Mouse (Mus musculus) ovary, postnatal 36 days (tissue): ENCODE measurements at regions not wholly inside any gene's neighbourhood (a gene's known extent, or its start where the extent isn't known, plus 50 kb on each side); places are given as distances from the start of the nearest gene placed in this dataset.

ENCODE experiments used
- DNase-seq: peaks from one replicate; pipeline ENCODE4 v3.0.0; 2022; ENCODE audit warnings: low spot score, mixed read lengths

- peak; percentile 70 for DNase-seq
Observed at GRCm38 (mm10) chr12:99096930-99097617, 176.7 kb downstream of the Ttc8 start.

- DNase-seq = no peak
Observed at GRCm38 (mm10) chr12:99097618-99098066, 177.3 kb downstream of the Ttc8 start.

GRCm38 (mm10) chr12:99099881-99100280, 179.5 kb downstream of the Ttc8 start:
- DNase-seq = no peak

GRCm38 (mm10) chr12:99108616-99109015, 188.2 kb downstream of the Ttc8 start:
- no peak for DNase-seq

- DNase-seq = no peak
Observed at GRCm38 (mm10) chr12:99113781-99114180, 193.4 kb downstream of the Ttc8 start.

GRCm38 (mm10) chr12:99116491-99116890, 196.1 kb downstream of the Ttc8 start:
- no peak for DNase-seq

- no peak for DNase-seq
Observed at GRCm38 (mm10) chr12:99118381-99119115, 198.2 kb downstream of the Ttc8 start.

- no peak for DNase-seq
Observed at GRCm38 (mm10) chr12:99119966-99120365, 199.6 kb downstream of the Ttc8 start.

GRCm38 (mm10) chr12:99123611-99124495, 203.5 kb downstream of the Ttc8 start:
- DNase-seq = peak; percentile 19

- no peak for DNase-seq
Observed at GRCm38 (mm10) chr12:99126129-99126528, 205.8 kb downstream of the Ttc8 start.
